Mouse (Mus musculus): ENCODE data around the gene Slc38a3. TPM values are rescaled to one million over a fixed set of nuclear protein-coding genes. Genes with fewer than 3 reads are reported as not detected.

The Slc38a3 gene
- total and polyA plus RNA-seq, 2 experiments from 2014 or later: 37.6 to 94.5 TPM

DNA sequence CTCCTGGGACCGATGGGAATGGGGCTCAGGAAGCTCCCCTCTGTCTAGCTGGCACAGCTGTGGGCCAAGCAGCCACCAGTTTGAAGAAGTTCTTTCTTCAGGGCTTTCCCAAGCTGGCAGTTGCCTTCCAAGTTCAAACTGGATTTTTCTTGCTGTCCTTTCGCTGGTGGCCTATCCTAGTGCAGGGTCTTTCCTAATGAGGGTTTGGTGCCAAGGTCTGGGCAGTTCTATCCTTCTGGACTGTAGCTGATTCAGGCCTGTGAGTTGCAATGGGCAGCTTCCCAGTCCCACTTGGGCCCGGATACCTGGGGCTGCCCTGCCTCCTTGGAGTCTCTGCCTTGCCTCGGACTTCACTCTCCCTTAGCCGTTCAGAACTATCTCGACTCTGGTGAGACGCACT lies 19.1 kb downstream of the Slc38a3 start:
- peaks cover 3% of the 10 kb centered on the region; the same call in 1 of the 2 replicates for H3K4me1 ChIP-seq (ENCODE audit: insufficient read depth, low read length)
- peak overlapping the region; percentile 62 for H3K27ac ChIP-seq (ENCODE audit: low read depth, low read length)
- H3K4me3 ChIP-seq (ENCODE audit: low read depth, low read length): no peak overlapping the region
- H3K9me3 ChIP-seq (ENCODE audit: low read length): no peaks in the 10 kb centered on the region
- no peaks in the 10 kb centered on the region for H3K36me3 ChIP-seq (ENCODE audit: insufficient read depth, low read length)
- TF ChIP-seq CTCF (IDR thresholded peaks at IDR 0.05): no peak
- ATAC-seq (ENCODE audit: low FRiP score): peak; percentile 75
- 55% methylated on average over 7 of the region's 7 CpGs for WGBS
- no peak overlapping the region for H3K9ac ChIP-seq (replicated peaks; ENCODE audit: low read length, poor library complexity, severe bottlenecking)
- H3K27me3 ChIP-seq (ENCODE audit: insufficient read depth, low read length): no peaks in the 10 kb centered on the region
- no peak overlapping the region for H3K4me2 ChIP-seq (ENCODE audit: low read depth, low read length, poor library complexity, severe bottlenecking)
- no peak for DNase-seq (ENCODE audit: low spot score)

DNA sequence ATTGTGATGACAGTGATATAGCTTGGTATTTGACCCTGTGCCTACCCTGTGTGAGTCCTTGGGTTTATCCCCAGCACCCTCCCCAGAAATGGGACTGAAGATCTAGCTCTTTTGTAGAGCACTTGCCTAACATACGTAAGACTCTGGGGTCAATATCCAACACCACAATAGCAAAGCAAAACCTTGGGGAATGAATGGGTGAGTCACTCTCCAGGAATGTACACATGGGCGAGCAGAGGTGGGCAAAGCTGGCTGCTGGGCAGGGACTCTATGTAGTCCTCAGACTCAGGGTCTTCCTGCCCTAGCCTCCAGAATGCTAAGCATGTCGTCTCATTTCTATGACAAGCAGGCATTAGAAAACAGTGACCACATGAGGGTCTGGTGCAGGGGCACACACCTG lies 20.6 kb downstream of the Slc38a3 start:
- Histone ChIP-seq H3K27me3 (ENCODE audit: insufficient read depth, low read length) (no peaks in the 10 kb centered on the region), H3K4me2 (ENCODE audit: low read depth, low read length, poor library complexity, severe bottlenecking) (no peak overlapping the region), H3K27ac (ENCODE audit: low read depth, low read length) (no peak overlapping the region), H3K4me1 (ENCODE audit: insufficient read depth, low read length) (peaks cover 5% of the 10 kb centered on the region; the same call in 1 of the 2 replicates), H3K36me3 (ENCODE audit: insufficient read depth, low read length) (no peaks in the 10 kb centered on the region), H3K9ac (replicated peaks; ENCODE audit: low read length, poor library complexity, severe bottlenecking) (no peak overlapping the region), H3K4me3 (ENCODE audit: low read depth, low read length) (no peak overlapping the region), H3K9me3 (ENCODE audit: low read length) (no peaks in the 10 kb centered on the region)
- ATAC-seq (ENCODE audit: low FRiP score) (no peak), DNase-seq (ENCODE audit: low spot score) (no peak)
- 78% methylated on average over 3 of the region's 3 CpGs for WGBS
- TF ChIP-seq CTCF (IDR thresholded peaks at IDR 0.05): no peak

DNA sequence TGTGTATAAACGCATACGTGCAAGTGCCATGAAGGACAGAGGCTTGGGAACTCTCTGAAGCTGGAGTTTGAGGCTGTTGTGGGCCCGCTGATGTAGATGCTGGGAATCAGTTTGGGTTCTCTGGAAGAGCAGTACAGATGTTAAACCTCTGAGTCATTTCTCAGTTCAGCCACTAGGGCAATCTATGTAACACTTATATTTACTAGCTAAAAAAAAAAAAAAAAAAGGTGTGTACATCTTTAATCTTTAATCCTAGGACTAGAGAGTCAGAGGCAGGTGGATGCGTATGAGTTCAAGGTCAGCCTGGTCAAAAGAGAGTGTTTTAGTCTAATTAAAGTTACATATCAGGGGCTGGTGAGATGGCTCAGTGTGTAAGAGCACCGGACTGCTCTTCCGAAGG lies 22.4 kb downstream of the Slc38a3 start:
- H3K4me2 ChIP-seq (ENCODE audit: low read depth, low read length, poor library complexity, severe bottlenecking): no peak overlapping the region
- H3K36me3 ChIP-seq (ENCODE audit: insufficient read depth, low read length): no peaks in the 10 kb centered on the region
- H3K27ac ChIP-seq (ENCODE audit: low read depth, low read length): no peak overlapping the region
- DNase-seq (ENCODE audit: low spot score) (no peak), ATAC-seq (ENCODE audit: low FRiP score) (no peak)
- no peak overlapping the region for H3K4me3 ChIP-seq (ENCODE audit: low read depth, low read length)
- no peak overlapping the region for H3K9ac ChIP-seq (replicated peaks; ENCODE audit: low read length, poor library complexity, severe bottlenecking)
- TF ChIP-seq CTCF (IDR thresholded peaks at IDR 0.05): peak; percentile 42; the same call in 1 of the 2 replicates
- no peaks in the 10 kb centered on the region for H3K9me3 ChIP-seq (ENCODE audit: low read length)
- WGBS: 80% methylated on average over 6 of the region's 6 CpGs
- H3K4me1 ChIP-seq (ENCODE audit: insufficient read depth, low read length): peaks cover 5% of the 10 kb centered on the region; the same call in 1 of the 2 replicates
- H3K27me3 ChIP-seq (ENCODE audit: insufficient read depth, low read length): no peaks in the 10 kb centered on the region

DNA sequence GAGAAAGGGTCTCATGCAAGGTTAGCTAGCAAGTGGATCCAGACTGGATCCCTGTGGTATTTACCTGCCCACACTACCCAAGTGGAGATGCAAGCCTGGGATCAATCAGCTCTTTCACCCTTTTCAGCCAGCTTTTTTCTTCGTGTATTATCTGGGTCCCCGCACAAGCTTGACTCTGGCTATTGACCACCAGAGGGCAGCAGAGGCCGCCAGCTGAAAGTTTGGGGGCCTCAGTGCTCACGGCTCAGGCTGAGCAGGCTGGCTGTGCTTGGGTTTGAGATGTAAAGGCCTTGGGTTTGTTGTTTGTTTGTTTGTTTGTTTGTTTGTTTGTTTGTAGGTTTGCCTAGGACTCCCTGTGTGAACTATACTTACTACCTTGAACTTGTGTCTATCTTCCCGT lies 23.8 kb downstream of the Slc38a3 start:
- ATAC-seq (ENCODE audit: low FRiP score): peak; percentile 55
- H3K9me3 ChIP-seq (ENCODE audit: low read length): no peaks in the 10 kb centered on the region
- no peak overlapping the region for H3K27ac ChIP-seq (ENCODE audit: low read depth, low read length)
- H3K4me3 ChIP-seq (ENCODE audit: low read depth, low read length): no peak overlapping the region
- no peak overlapping the region for H3K4me2 ChIP-seq (ENCODE audit: low read depth, low read length, poor library complexity, severe bottlenecking)
- peak; percentile 83 for DNase-seq (ENCODE audit: low spot score)
- H3K27me3 ChIP-seq (ENCODE audit: insufficient read depth, low read length): no peaks in the 10 kb centered on the region
- 0 out of 2 replicates have a peak, but pooled peaks cover 2% of the 10 kb centered on the region for H3K4me1 ChIP-seq (ENCODE audit: insufficient read depth, low read length)
- H3K36me3 ChIP-seq (ENCODE audit: insufficient read depth, low read length): no peaks in the 10 kb centered on the region
- peak; percentile 99 for TF ChIP-seq CTCF (IDR thresholded peaks at IDR 0.05)
- no peak overlapping the region for H3K9ac ChIP-seq (replicated peaks; ENCODE audit: low read length, poor library complexity, severe bottlenecking)
- 16% methylated on average over 5 of the region's 5 CpGs for WGBS

DNA sequence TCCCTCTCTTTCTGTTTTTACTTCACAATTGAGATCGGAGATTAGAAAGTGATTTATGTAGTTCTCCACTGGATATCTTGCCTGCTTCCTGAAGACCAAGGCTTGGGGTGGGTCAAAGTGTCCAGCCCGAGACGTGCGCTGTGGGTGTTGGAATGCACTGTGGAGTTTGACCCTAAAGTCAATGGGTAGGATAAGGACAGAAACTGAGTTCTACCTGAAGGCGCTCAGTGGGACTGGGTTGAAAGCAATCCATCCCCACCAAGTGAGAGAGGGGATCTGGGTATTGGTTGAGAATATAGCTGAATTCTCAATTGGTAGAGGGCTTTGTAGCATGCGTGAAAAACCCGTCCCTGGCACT lies 24.2 kb downstream of the Slc38a3 start:
- no peak for TF ChIP-seq CTCF (IDR thresholded peaks at IDR 0.05)
- Histone ChIP-seq H3K4me2 (ENCODE audit: low read depth, low read length, poor library complexity, severe bottlenecking) (peak overlapping the region; percentile 50), H3K27ac (ENCODE audit: low read depth, low read length) (no peak overlapping the region), H3K9me3 (ENCODE audit: low read length) (no peaks in the 10 kb centered on the region), H3K9ac (replicated peaks; ENCODE audit: low read length, poor library complexity, severe bottlenecking) (0 out of 2 replicates have a peak overlapping the region, but pooled peaks have one; percentile 2), H3K4me3 (ENCODE audit: low read depth, low read length) (peak overlapping the region; percentile 31; the same call in 1 of the 2 replicates), H3K36me3 (ENCODE audit: insufficient read depth, low read length) (no peaks in the 10 kb centered on the region), H3K27me3 (ENCODE audit: insufficient read depth, low read length) (no peaks in the 10 kb centered on the region), H3K4me1 (ENCODE audit: insufficient read depth, low read length) (0 out of 2 replicates have a peak, but pooled peaks cover 2% of the 10 kb centered on the region)
- ATAC-seq (ENCODE audit: low FRiP score) (no peak), DNase-seq (ENCODE audit: low spot score) (no peak)
- WGBS: 53% methylated on average over 7 of the region's 7 CpGs

DNA sequence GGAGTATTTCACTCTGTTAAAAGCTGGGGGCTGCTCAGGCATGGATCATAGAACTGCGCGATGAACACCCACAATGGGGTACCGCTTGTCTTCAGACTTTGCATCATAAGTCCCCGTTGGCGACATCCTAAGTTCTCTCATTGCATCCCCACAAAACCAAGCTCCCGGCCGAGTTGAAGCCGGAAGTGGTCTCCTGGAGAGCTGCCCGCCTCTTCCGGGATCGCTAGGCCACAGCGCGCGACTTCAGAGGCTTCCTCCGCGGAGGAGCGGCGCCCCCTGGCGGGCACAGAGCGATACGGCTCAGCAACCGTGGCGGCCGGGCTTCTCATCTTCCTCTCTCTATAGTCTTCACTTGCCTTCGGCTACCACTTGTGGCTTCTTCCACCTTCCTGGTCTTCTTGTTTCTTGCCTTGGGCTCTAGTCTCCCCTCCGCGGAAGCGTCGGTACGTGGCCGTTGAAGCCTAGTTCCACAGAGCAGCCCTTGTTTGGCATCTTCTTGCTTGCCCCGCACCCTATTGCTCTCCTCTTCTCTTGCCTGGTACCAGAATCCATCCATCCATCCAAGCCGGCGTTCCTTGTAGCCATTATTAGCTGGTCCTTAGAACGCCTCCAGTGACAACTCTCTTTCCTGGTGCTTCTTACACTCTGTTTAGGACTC lies 24.7 kb downstream of the Slc38a3 start:
- peak overlapping the region; percentile 50 for H3K4me2 ChIP-seq (ENCODE audit: low read depth, low read length, poor library complexity, severe bottlenecking)
- H3K36me3 ChIP-seq (ENCODE audit: insufficient read depth, low read length): no peaks in the 10 kb centered on the region
- H3K9me3 ChIP-seq (ENCODE audit: low read length): no peaks in the 10 kb centered on the region
- ATAC-seq (ENCODE audit: low FRiP score): peak; percentile 79
- DNase-seq (ENCODE audit: low spot score): peak; percentile 95
- 0 out of 2 replicates have a peak, but pooled peaks cover 2% of the 10 kb centered on the region for H3K4me1 ChIP-seq (ENCODE audit: insufficient read depth, low read length)
- peak overlapping the region; percentile 63 for H3K27ac ChIP-seq (ENCODE audit: low read depth, low read length)
- no peaks in the 10 kb centered on the region for H3K27me3 ChIP-seq (ENCODE audit: insufficient read depth, low read length)
- TF ChIP-seq CTCF (IDR thresholded peaks at IDR 0.05): peak; percentile 98
- peak overlapping the region; percentile 37 for H3K9ac ChIP-seq (replicated peaks; ENCODE audit: low read length, poor library complexity, severe bottlenecking)
- WGBS: 6% methylated on average over 35 of the region's 35 CpGs
- H3K4me3 ChIP-seq (ENCODE audit: low read depth, low read length): peak overlapping the region; percentile 31

All from midbrain, postnatal 0 days (tissue).